Mouse (Mus musculus) WW6 (cell line): ENCODE measurements around the gene Farp2.
"Not testable (repeated sequence)": the region's sequence is repeated elsewhere in the genome, so short reads cannot be mapped to it uniquely, and the experiment has no call there.

Experiments
- DNase-seq: peaks from one replicate; pipeline ENCODE4 v3.0.0-alpha.2; 2013; ENCODE audit warnings: low read depth, low spot score

Farp2 gene

DNA sequence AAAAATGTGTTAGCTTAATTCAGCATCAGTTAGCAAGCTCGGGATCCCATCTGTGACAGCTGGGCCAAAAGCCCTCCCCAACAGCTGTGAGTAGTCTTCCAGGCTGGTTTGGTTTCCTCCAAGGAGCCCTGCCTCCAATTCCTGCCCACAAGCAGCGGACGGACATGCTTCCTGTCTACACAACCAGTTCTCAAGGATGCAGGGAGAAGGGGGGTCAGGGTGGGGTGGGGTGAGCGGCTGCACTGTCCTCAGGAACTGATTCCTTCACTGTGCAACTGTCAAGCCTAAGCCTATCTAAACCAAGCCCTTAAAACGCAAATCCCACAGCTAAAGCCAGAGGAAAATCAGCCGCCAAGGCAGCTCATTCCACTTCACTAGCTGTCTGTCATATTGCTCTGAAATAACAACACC lies 122.6 kb downstream of the Farp2 start:
- no peak for DNase-seq

DNA sequence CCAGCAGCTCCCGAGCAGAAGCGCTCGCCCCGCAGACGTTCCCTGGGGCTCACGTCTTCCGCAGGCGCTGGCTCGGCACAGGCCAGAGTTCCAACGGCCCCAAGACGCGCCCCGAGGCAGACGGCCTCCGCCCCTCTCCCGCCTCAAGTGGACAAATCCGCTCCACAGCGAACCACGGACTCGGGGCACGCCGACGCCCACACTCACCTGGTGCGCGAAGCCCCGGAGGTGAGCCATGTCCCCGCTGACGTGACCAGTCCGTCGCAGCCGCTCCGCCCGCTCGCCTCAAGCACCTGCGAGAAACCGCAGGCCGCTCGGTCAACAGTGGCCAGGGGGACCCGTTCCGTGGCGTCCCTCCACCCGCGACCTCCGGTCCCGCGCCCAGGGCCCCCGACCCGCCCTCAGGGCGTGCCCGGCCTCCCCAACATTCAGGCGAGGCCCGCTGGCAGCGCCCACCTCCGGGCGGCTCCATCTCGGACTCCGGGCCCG lies 123.3 kb downstream of the Farp2 start:
- DNase-seq: no peak

DNA sequence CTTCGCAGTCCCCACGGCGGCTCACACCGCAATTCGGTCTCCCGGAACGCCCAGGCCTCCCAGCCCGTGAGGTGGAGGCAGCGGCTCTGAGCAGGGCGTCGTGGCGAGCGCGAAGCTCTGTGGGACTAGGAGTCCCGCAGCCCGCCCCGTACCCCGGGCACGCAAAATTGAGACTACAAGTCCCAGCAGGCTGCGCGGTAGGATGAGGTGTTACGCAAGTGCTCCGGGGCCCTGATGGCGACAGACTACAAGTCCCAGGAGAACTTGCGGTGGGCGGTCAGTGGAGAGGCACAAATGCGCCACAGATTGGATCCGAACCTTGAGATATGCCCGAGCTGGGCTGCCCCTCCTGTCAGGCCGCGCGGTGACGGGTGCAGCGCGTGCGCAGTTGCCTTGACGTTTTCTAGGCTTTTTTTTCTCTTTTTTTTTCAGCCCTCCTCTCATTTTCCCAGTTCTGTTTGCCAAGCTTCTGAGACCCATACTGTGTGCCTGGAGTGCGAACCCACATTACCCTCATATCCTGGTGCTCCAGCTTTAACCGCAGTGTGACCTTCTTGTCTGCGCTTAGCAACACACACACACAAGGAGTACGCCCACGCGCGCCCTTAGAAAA lies 123.8 kb downstream of the Farp2 start:
- peak; percentile 96 for DNase-seq

DNA sequence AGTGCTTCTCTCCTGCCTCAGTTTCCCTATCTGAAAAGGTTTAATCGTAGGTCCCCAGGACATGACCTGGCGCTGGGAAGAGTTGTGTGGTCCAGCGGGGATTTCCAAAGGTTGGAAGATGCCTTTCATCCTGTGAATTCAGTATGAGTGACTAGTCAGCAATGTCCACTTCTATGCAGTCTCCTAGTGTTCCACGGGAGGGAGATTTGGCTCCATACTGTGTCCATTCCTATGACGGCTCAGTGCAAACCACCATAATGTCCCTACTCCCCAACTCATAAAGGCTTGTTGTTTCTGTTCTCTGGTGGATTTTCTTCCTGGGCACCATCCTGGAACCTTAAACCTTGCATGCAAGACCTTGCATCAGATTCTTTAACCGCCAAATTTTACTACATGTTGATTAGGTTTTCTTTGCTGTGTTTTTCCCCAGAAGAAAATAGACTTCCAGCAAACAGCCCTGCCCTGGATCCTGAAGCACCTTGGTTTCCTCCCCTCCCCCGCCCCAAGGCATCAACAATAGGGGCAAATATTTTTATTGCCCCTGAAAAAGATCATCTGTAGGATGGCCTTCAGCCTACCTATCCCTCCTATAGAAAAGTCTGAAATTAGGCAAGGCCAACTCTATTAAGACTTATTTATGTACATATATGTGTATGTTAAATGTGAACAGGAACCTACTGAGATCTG lies 124.5 kb downstream of the Farp2 start:
- no peak for DNase-seq

DNA sequence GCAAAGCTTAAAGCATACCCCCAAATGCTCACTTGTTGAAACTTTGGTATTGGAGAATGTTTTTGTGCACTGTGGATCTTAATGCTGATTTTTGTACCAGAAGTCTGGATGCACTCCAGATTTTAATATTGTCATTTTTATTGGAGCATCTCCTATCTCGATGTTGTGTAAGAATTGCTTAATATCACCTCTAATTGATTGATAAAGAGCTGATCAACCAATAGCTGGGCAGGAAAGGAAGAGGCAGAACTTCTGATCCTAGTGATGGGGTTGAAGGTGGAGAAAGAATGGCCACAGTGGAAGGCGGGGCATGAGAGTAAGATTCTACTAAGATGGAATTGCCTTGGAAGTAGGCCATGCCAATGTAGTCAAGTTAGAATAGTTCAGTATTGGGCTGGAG lies 130.1 kb downstream of the Farp2 start:
- DNase-seq: no peak

DNA sequence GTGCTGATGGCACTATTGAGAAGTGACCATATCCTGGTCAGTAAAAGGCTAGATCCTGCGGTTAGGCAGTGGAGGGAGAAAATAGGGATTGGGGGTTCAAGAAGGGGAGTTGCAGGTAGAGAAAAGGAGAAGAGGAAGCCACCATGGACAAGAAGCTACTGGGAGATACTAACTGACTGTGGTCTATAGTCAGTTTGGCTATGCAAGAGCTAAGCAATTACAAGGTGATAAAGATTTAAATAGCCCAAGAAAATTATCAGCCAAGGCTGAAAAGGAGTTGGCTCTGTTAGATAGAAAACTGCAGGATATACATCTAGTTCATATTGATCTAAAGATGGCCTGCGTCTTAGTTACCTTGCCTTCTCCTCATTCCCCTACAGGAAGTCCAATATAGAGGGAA lies 130.8 kb downstream of the Farp2 start:
- DNase-seq: no peak

DNA sequence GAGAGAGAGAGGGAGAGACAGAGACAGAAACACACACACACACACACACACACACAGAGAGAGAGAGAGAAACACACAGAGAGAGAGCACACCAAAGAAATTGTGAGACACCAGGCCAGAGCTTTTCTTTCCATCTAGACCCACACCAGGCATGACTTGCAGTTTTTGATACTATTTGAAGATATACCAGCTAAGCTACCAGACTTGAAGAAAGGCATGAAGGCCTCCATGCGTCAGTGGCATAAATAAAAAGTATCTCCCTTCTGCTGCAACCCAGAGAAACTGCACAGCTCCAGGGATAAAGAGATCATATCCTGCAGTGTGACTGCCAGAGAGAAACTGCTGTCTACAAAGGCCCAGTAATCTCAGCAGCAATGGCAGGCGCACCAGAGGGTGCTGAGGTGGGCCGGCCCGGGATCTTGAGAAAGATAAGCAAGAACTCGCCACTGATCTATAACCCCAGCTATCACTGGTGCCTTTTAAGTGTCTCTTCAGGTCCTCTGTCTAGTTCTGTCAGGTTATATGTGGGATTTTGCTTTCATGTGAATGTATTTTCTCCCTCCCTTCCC lies 137.8 kb downstream of the Farp2 start:
- DNase-seq: no peak

DNA sequence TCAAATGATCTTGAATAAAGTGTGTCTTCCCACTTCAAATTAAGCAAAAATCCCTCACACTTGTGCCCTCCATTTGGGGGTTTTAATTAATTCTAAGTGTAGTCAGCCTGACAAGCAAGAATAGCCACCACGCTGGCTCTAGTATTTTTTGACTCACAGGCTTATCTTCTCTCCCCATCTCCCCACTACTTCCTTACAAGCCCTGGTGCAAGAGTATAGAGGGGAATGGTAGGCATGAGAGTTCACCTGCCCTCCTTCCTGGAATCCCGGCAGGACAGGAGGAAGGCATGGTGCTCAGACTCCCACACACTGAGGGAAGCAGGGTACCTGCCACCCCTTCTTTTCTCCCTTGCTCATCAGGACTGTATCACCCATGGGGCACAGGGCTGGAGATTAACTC lies 142.4 kb downstream of the Farp2 start:
- no peak for DNase-seq

DNA sequence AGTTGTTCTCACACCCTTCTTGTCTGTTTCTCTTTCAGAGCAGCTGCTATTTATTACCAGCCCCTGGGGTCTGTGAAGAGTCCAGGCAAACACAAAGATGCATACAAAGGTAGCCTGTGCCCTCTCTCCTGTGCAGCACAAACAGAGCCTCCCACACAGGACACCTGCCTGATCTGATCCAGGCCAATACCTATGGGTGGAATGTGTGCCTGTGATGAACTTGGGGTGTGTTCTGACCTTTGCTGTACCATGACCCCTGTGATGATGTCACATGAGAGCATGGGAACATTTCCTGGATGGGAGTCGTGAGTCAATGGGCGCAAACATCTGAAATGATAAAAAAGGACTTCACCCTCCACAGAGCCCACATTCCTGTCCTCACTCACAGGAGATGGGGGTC lies 142.9 kb downstream of the Farp2 start:
- no peak for DNase-seq

DNA sequence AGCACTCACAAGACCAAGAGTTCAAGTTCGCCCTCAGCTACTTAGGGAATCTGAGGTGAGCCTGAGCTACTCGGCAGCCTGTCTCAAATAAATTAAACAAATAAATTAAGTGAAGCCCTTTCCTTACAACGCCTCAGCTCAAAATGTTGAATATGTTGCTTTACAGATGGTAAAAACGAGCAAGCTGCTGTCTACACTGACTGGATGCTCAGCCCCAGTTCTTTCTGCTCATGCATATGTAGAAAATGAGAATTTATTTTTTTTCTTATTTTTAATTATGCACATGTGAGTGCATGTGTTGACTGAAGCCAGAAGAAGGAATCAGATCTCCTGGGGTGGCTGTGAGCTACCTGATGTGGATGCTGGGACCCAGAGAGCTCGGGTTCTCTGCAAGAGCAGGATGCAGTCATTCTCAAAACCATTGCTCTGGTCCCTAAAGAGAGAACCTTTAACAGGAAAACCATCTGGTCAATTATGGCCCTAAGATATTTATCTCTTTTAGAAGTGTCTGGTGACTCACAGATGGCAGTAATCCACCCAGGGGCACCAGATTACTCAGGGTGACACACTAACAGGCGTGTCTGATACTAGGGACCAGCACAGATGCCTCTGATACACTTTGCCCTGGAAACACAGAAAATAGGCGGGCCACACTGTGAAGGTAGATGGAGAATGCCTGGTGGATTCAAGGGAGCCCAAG lies 144.6 kb downstream of the Farp2 start:
- no peak for DNase-seq

DNA sequence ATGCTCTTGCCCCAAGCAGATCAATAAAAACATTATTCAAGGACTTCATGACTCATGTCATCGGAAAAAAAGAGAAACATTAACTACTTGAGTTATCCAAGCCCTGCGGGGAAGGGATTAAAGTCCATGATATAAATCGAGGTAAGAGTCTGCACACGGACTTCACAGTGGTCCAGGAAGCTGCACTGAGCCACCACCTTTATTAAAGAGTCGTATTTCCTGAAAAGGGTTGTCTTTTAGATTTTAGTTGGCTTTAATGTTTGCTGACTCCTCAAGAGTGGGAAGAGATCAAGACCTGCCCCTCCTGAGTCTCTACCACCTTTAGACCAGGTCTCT lies 145.1 kb downstream of the Farp2 start:
- DNase-seq: no peak

DNA sequence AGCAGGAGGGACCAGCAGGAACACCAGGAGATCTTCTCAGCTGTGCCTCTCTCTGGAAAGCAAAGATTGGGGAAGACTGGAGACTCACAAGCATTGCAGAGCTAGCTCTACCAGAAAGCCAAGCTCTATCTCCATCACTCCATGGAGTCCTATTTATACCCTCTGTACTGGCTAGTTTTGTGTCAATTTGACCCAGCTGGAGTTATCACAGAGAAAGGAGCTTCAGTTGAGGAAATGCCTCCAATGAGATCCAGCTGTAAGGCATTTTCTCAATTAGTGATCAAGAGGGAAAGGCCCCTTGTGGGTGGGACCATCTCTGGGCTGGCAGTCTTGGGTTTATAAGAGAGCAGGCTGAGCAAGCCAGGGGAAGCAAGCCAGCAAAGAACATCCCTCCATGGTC lies 146.7 kb downstream of the Farp2 start, which contains the start of gene Stk25:
Gene Stk25, minus strand, starts transcription at position 101 of the 400 bp plus-strand sequence.
- not testable (repeated sequence) for DNase-seq

DNA sequence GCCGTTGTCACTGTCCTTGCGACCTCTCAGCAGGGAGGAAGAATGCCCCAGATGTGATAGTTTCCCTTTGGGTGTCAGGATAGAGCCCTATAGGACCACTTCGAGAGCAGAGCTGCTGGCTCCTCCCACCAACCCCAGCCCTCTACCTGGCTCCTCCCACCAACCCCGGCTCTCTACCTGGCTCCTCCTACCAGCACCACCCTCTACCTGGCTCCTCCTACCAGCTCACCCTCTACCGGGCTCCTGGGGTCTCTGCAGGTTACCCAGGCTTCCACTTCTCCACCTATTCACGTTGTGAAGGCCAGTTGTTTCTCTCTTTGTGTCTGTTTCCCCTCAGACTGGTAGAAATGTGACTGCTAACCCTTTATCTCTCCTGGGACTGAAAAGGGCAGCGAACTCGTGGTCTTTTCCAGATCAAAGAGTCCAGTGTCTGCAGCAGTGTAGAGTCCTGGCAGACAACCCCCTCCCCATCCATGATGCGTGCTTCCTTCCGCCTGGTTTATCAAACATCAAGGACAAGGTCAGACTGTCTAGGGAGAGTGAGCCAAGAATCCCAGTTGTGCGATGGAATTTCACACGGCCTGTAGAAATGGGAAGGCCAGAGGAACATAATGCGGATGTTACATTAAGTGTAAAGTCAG lies 156.0 kb downstream of the Farp2 start:
- DNase-seq: peak; percentile 82

DNA sequence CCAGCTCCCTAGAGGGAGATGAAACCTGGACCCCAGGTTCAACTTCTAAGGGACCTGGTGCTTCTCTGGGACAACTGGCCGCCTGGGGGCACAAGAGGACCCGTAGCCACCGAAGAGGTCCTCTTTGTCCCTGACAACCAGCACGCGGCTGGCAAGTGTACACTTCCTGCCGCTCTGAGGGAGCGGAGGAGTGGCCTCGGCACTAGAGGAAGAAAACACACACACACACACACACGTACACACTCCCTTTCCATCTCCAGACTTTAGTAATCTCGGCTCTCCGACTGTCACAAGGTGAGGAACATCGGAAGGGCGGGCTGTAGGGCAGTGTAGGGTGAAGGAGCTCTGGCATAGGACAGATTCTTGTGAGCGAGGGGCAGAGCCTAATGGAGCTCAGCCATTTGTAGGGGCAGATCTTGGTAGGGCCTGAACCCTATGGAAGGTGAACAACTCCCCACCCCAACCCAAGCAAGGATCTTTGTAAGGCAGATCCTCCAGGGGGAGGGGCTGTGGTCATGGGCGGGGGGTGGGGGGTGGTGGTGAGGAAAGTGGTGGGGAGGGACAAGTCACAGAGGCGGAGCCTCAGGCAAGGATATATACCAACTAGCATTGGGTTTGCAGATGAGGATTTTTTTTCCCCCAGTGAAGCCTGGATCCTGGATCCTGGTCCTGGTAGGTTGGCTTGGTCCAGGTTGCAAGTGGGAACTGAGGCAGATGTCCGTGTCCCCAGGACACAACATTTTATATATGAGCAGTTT lies 157.1 kb downstream of the Farp2 start:
- peak; percentile 69 for DNase-seq

DNA sequence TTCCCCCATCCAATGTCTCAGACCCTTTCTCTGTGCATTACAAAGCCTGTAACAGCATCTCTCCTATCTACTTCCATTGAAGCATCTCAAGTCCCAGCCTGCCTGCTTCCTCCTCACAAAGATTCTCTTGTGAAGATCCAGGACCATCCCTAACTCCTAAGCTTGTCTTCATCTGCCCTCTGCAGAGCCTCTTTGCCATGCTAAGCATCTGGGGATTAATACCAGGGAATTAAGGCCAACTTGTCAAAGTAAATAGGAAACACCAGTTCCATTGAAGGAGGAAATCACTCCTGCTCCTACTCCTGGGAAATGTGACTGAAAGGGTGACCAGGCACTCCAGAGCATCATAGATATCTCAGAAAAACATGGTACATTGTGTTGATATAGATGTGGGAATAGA lies 158.1 kb downstream of the Farp2 start:
- no peak for DNase-seq
